Mouse (Mus musculus) midbrain, embryonic 15.5 days (tissue): Measurements from ENCODE around the gene Ptgfrn. TPM values are rescaled to one million over a fixed set of nuclear protein-coding genes. Genes with fewer than 3 reads are reported as not detected.

Source experiments
- ATAC-seq: fragments of 200-750 bp; cut with Nextera tagmentation; replicated peaks from 2 replicates; pipeline ENCODE4 v1.8.0; 2017; ENCODE audit warnings: moderate TSS enrichment
- H3K27ac ChIP-seq: fragments of 300-500 bp; sonication (generic); 2 replicates; pipeline ENCODE4 v1.5.1; 2015; ENCODE audit warnings: mild to moderate bottlenecking, inconsistent platforms
- H3K27me3 ChIP-seq: fragments of 300-500 bp; sonication (generic); replicated peaks from 2 replicates; pipeline ENCODE4 v1.6.1; 2015; ENCODE audit warnings: inconsistent platforms
- H3K36me3 ChIP-seq: fragments of 300-500 bp; sonication (generic); replicated peaks from 2 replicates; pipeline ENCODE4 v1.6.1; 2015; ENCODE audit warnings: inconsistent platforms
- H3K4me1 ChIP-seq: fragments of 300-500 bp; sonication (generic); 2 replicates; pipeline ENCODE4 v1.6.1; 2015; ENCODE audit warnings: inconsistent platforms
- H3K4me2 ChIP-seq: fragments of 300-500 bp; sonication (generic); 2 replicates; pipeline ENCODE4 v1.6.1; 2015; ENCODE audit warnings: inconsistent platforms, mild to moderate bottlenecking, moderate library complexity
- H3K4me3 ChIP-seq: fragments of 300-500 bp; sonication (generic); 2 replicates; pipeline ENCODE4 v1.5.1; 2015; ENCODE audit warnings: mild to moderate bottlenecking, inconsistent platforms
- H3K9ac ChIP-seq: fragments of 300-500 bp; sonication (generic); 2 replicates; pipeline ENCODE4 v1.6.1; 2015; ENCODE audit warnings: mild to moderate bottlenecking, inconsistent platforms
- H3K9me3 ChIP-seq: fragments of 300-500 bp; sonication (generic); 2 replicates; pipeline ENCODE4 v1.6.1; 2016; ENCODE audit warnings: inconsistent platforms
- WGBS: fragments of 180-500 bp; shearing (Covaris S2); methylation state at CpG from one replicate; pipeline ENCODE4 v1.1.7; 2015; ENCODE audit warnings: mixed read lengths; 5-methylcytosine and 5-hydroxymethylcytosine counted together
- polyA plus RNA-seq: library from polyadenylated mRNA; unstranded; fragments of >200 nt; fragmentation: Nextera tagmentation; extraction: Ambion mirVana; gene quantifications from 2 replicates; pipeline ENCODE4 v1.2.1, GENCODE M21; 2015

Ptgfrn gene
- polyA plus RNA-seq, 1 experiment from 2014 or later, result 2.6 TPM

DNA sequence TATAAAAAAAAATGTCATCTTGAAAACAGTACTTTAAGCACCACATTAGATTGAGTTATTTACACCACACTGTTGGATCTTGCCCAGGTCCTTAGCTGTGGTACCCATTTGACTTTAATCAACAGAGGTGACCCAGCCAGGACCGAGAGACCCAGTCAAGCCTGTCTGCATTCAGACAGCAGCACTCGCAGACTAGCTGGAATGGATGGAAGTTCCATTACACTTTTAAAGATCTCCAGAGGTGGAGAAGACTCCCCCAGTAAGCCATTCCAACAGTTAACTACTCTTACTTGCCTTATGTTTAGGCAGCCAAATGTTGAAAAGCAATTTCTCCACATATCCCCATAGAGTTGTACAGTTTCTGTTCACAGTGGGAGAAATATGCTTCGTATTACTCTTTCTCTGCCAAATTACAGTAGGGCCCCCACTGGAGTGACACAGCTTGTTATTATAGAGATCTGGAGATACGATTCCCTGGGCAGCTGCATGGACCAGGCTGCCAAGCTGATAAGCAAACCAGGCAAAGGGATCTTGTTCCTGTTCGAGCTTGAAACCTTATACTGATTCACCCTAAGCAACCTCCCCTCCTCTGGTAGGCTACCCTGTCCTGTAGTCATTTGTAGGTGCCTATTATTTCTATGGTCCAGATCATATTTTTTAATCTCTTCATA lies 102.8 kb downstream of the Ptgfrn start:
- Histone ChIP-seq H3K4me1 (no peaks in the 10 kb centered on the region), H3K4me3 (no peak overlapping the region), H3K36me3 (no peaks in the 10 kb centered on the region), H3K4me2 (no peak overlapping the region), H3K9ac (no peak overlapping the region), H3K27ac (no peak overlapping the region), H3K9me3 (no peaks in the 10 kb centered on the region), H3K27me3 (no peaks in the 10 kb centered on the region)
- WGBS, result 78% methylated on average over 5 of the region's 5 CpGs
- no peak for ATAC-seq

DNA sequence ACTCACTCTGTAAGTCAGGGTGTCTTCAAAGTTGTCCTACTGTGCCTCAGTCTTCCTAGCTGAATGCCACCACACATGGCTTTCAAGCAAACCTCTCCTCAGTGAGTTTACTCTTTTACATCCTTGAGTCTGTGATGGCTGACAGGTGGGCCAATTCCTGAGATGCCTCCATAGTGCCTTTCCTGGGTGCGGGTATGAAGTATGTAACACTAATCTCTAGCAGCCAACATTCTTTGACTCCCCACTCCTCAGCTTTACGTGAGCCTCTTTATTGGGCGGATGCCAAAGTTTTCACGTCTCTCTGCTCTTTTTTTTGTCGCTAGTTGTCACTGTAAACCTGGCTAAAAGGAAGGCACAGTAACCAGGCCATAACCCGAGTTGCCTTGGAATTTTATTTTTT lies 104.7 kb downstream of the Ptgfrn start:
- ATAC-seq, result no peak
- 82% methylated on average over 6 of the region's 6 CpGs for WGBS
- no peak overlapping the region for H3K4me3 ChIP-seq
- no peaks in the 10 kb centered on the region for H3K36me3 ChIP-seq
- no peaks in the 10 kb centered on the region for H3K27me3 ChIP-seq
- H3K27ac ChIP-seq, result no peak overlapping the region
- H3K4me1 ChIP-seq, result no peaks in the 10 kb centered on the region
- H3K4me2 ChIP-seq, result no peak overlapping the region
- H3K9me3 ChIP-seq, result no peaks in the 10 kb centered on the region
- H3K9ac ChIP-seq, result no peak overlapping the region

DNA sequence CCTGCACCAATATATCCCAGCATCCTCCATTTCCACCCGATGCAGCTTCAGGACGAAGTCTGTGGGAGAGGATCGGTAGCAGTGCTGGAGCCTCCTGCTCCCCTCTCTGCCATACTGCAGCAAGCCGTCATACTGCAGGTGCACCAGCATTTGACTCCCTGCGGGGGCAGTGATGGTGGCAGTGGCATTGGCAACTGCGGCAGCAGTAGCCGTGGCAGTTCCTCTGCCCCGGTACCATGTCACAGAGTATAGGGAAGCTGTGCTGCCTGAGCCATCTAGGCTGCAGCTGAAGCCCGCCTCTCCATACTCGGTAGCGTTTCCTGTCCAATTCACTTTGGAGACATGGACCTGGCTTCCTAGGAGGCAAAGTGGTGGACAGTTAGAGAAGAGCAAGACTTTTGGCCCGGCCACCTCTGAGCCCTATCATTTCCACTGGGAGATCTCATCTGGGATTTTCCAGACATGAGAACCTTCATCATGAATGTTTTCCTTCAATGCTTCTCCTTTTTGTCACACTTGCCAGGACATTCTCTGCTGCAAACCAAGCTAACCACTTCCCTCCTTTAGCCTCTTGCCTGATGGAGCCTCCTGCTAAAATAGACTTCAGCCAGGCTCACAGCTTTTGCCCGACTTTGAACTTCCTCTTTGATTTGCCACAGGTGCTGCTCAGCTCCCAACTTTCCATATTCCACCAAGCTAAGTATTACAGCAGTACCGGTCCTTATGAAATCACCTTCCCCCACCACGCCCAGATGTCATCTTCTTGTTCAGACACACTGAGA lies 106.3 kb downstream of the Ptgfrn start:
- H3K27me3 ChIP-seq, result no peaks in the 10 kb centered on the region
- H3K9ac ChIP-seq, result no peak overlapping the region
- H3K4me2 ChIP-seq, result no peak overlapping the region
- no peak for ATAC-seq
- no peaks in the 10 kb centered on the region for H3K36me3 ChIP-seq
- H3K9me3 ChIP-seq, result no peaks in the 10 kb centered on the region
- no peak overlapping the region for H3K27ac ChIP-seq
- no peaks in the 10 kb centered on the region for H3K4me1 ChIP-seq
- H3K4me3 ChIP-seq, result no peak overlapping the region
- WGBS, result 91% methylated on average over 15 of the region's 15 CpGs

GRCm38 (mm10) chr3:100999732-101000131 lies 110.3 kb downstream of the Ptgfrn start:
- no peak for ATAC-seq
- 19% methylated on average over 2 of the region's 2 CpGs for WGBS
- no peaks in the 10 kb centered on the region for H3K9me3 ChIP-seq
- no peaks in the 10 kb centered on the region for H3K27me3 ChIP-seq
- no peaks in the 10 kb centered on the region for H3K36me3 ChIP-seq
- H3K4me2 ChIP-seq, result no peak overlapping the region
- H3K4me3 ChIP-seq, result no peak overlapping the region
- H3K9ac ChIP-seq, result no peak overlapping the region
- peaks cover 5% of the 10 kb centered on the region; the same call in 1 of the 2 replicates for H3K4me1 ChIP-seq
- no peak overlapping the region for H3K27ac ChIP-seq

DNA sequence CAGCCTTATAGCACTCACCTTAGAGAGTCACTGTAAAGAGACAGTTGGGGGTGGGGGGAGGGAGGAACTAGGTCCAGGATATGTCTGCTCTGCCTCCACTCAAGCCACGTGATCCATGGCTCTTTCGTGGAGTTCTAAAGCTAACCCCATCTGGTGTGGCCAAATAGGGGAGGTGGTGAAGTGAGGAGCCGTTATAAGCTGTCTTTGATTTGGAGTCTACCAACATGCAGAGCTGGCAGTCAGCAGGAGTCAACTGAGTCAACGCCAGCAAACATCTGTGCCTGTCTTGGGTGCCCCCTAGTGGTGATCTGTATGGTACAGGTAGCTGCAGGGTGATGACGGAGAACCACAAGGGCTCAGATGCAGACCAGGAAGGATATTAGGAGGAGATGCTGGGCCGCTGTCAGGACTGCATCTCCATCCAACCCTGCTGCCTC lies 111.2 kb downstream of the Ptgfrn start:
- Histone ChIP-seq H3K9me3 (no peaks in the 10 kb centered on the region), H3K4me1 (peaks cover 5% of the 10 kb centered on the region), H3K4me3 (no peak overlapping the region), H3K27ac (no peak overlapping the region), H3K36me3 (no peaks in the 10 kb centered on the region), H3K9ac (no peak overlapping the region), H3K4me2 (no peak overlapping the region), H3K27me3 (no peaks in the 10 kb centered on the region)
- ATAC-seq, result peak; percentile 40; the same call in 1 of the 2 replicates
- 27% methylated on average over 6 of the region's 6 CpGs for WGBS

GRCm38 (mm10) chr3:100997785-100998570 lies 112.1 kb downstream of the Ptgfrn start:
- no peaks in the 10 kb centered on the region for H3K9me3 ChIP-seq
- 84% methylated on average over 10 of the region's 10 CpGs for WGBS
- H3K27ac ChIP-seq, result no peak overlapping the region
- H3K27me3 ChIP-seq, result no peaks in the 10 kb centered on the region
- ATAC-seq, result no peak
- no peak overlapping the region for H3K4me2 ChIP-seq
- H3K36me3 ChIP-seq, result no peaks in the 10 kb centered on the region
- H3K4me3 ChIP-seq, result no peak overlapping the region
- peaks cover 8% of the 10 kb centered on the region for H3K4me1 ChIP-seq
- no peak overlapping the region for H3K9ac ChIP-seq

DNA sequence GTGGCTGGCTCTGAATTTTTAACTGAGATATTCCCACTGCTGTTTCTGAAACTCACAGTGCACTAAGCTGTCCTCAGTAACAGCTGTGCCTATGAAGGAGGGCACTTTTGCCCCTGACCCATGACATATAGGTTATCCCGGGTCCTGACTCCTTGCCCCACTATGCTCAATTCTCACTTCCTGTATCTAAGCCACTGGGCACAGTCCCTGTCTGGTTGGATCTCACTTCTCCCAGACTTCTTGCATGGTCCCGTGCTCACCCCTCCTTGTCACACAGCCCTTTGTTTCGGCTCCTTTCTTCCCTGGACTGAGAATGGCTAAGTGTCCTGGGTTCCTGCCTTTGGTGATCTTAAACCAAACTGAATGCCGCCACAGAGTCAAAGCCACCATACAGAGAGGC lies 115.8 kb downstream of the Ptgfrn start:
- H3K9me3 ChIP-seq, result no peaks in the 10 kb centered on the region
- no peak for ATAC-seq
- no peak overlapping the region for H3K4me3 ChIP-seq
- no peak overlapping the region for H3K27ac ChIP-seq
- WGBS, result 56% methylated on average over 4 of the region's 4 CpGs
- no peaks in the 10 kb centered on the region for H3K36me3 ChIP-seq
- H3K9ac ChIP-seq, result no peak overlapping the region
- H3K27me3 ChIP-seq, result no peaks in the 10 kb centered on the region
- H3K4me1 ChIP-seq, result peaks cover 10% of the 10 kb centered on the region
- H3K4me2 ChIP-seq, result no peak overlapping the region

DNA sequence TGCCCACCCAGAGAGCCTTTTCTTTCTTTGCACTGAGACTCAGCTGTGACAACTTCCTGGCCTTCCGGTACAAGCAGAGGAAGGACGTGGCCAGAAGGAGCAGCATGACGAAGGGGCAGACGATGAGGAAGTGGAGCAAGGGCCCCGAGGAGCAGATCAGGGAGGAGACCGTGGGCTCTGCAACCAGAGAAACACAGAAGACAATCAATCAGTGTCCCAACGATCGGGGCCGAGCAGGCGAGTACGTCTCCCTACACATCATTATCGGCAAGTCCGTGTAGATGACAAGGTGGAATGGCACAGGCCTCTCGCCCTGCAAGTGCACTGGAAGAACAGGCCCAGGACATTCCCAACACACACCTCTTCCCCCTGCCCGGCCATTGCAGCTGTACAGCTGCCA lies 116.4 kb downstream of the Ptgfrn start:
- Histone ChIP-seq H3K9ac (no peak overlapping the region), H3K36me3 (no peaks in the 10 kb centered on the region), H3K9me3 (no peaks in the 10 kb centered on the region), H3K4me3 (no peak overlapping the region), H3K27me3 (no peaks in the 10 kb centered on the region), H3K4me1 (peaks cover 15% of the 10 kb centered on the region), H3K27ac (no peak overlapping the region), H3K4me2 (no peak overlapping the region)
- no peak for ATAC-seq
- WGBS, result 80% methylated on average over 15 of the region's 15 CpGs

GRCm38 (mm10) chr3:100993158-100993557 lies 116.9 kb downstream of the Ptgfrn start:
- Histone ChIP-seq H3K36me3 (no peaks in the 10 kb centered on the region), H3K4me2 (no peak overlapping the region), H3K9ac (no peak overlapping the region), H3K27me3 (no peaks in the 10 kb centered on the region), H3K4me1 (peaks cover 16% of the 10 kb centered on the region), H3K4me3 (no peak overlapping the region), H3K27ac (no peak overlapping the region), H3K9me3 (no peaks in the 10 kb centered on the region)
- WGBS, result 70% methylated on average over 7 of the region's 7 CpGs
- ATAC-seq, result no peak

Other genes starting within 250 kb of the Ptgfrn start
- 8.5 and 9.3 TPM in 2 replicates for gene Trim45, start 188.1 kb downstream of the Ptgfrn start, polyA plus RNA-seq
- gene Ttf2, start 140.6 kb downstream of the Ptgfrn start, polyA plus RNA-seq, result 3.9 and 4.3 TPM in 2 replicates
- 0.05 TPM in 1 of 2 replicates, not detected in the other for gene Cd101, start 80.7 kb downstream of the Ptgfrn start, polyA plus RNA-seq
- 0.26 TPM in 1 of 2 replicates, not detected in the other for gene Cd2, start 177.7 kb upstream of the Ptgfrn start, polyA plus RNA-seq